Mouse (Mus musculus) spleen, adult 2 months (tissue): ENCODE data around the gene Ccdc92b. TPM values are rescaled to one million over a fixed set of nuclear protein-coding genes. Genes with fewer than 3 reads are reported as not detected.
A peak's percentile ranks its signal among the peaks of the same experiment; 100 is the strongest.

ENCODE experiments used
- DNase-seq, 2 experiments: peaks; one replicate each; pipeline versions ENCODE4 v3.0.0 to v3.0.0-alpha.2; 2012 to 2021; ENCODE audit warnings: low spot score in 2 of 2, low read depth in 1 of 2
- H3K27ac ChIP-seq: fragments of 200-500 bp; 2 replicates; pipeline ENCODE4 v1.5.1; 2012; ENCODE audit warnings: low read length, inconsistent platforms; ENCODE audit not compliant: insufficient read depth
- H3K27me3 ChIP-seq: fragments of 200-500 bp; 2 replicates; pipeline ENCODE4 v1.6.1; 2012; ENCODE audit warnings: mild to moderate bottlenecking, moderate library complexity, low read length, inconsistent platforms; ENCODE audit not compliant: control insufficient read depth, insufficient read depth
- H3K36me3 ChIP-seq: fragments of 200-500 bp; 2 replicates; pipeline ENCODE4 v1.6.1; 2012; ENCODE audit warnings: mild to moderate bottlenecking, low read length, inconsistent platforms; ENCODE audit not compliant: control insufficient read depth, insufficient read depth
- H3K4me1 ChIP-seq: fragments of 200-500 bp; 2 replicates; pipeline ENCODE4 v1.6.1; 2011; ENCODE audit warnings: inconsistent platforms; ENCODE audit not compliant: control insufficient read depth, insufficient read depth, insufficient read length
- H3K4me3 ChIP-seq: fragments of 200-500 bp; 2 replicates; pipeline ENCODE4 v1.5.1; 2011; ENCODE audit warnings: mild to moderate bottlenecking, inconsistent platforms; ENCODE audit not compliant: insufficient read depth, insufficient read length; ENCODE audit errors: extremely low read depth
- CTCF ChIP-seq: fragments of 200-500 bp; IDR thresholded peaks from 2 replicates; pipeline ENCODE4 v1.5.1; 2011; ENCODE audit warnings: mild to moderate bottlenecking, inconsistent platforms; ENCODE audit not compliant: insufficient read depth, insufficient read length, insufficient replicate concordance; ENCODE audit errors: extremely low read depth
- POLR2A ChIP-seq: fragments of 200-500 bp; IDR thresholded peaks from 2 replicates; pipeline ENCODE4 v1.6.1; 2011; ENCODE audit warnings: low read depth, low read length, inconsistent platforms
- WGBS: fragments of 180-500 bp; shearing (Covaris S2); methylation state at CpG from one replicate; pipeline ENCODE4 v1.1.7; 2018; 5-methylcytosine and 5-hydroxymethylcytosine counted together
- polyA plus RNA-seq: library from polyadenylated mRNA; depleted of rRNA; stranded (reverse); fragments of >200 nt; gene quantifications from 2 replicates; pipeline ENCODE4 v1.2.3, GENCODE M21; 2012; rRNA removed

Gene Ccdc92b
- polyA plus RNA-seq = 2.0 and 3.1 TPM in 2 replicates

- DNase-seq = peak in 1 of 2 experiments; percentile 50
- 6% methylated on average over 51 of the region's 63 CpGs for WGBS
- Histone ChIP-seq H3K27me3 (peaks cover 5% of the 10 kb centered on the region), H3K4me3 (no peak within 1 kb of the TSS), H3K27ac (no peak within 1 kb of the TSS), H3K4me1 (no peaks in the 10 kb centered on the region; the same call in 1 of the 2 replicates), H3K36me3 (no peaks in the 10 kb centered on the region)
- TF ChIP-seq CTCF = no peak
- TF ChIP-seq POLR2A = no peak
Measured at GRCm38 (mm10) chr11:74619201-74619955, at the start of gene Ccdc92b. Gene Ccdc92b (plus strand): TSS chr11:74619605.

- DNase-seq = no peak
- Histone ChIP-seq H3K36me3 (no peaks in the 10 kb centered on the region), H3K27ac (no peak overlapping the region), H3K27me3 (no peaks in the 10 kb centered on the region), H3K4me1 (peaks cover 25% of the 10 kb centered on the region; the same call in 1 of the 2 replicates), H3K4me3 (no peak overlapping the region)
- no peak for TF ChIP-seq CTCF
- no peak for TF ChIP-seq POLR2A
- 85% methylated on average over 6 of the region's 6 CpGs for WGBS
Measured at GRCm38 (mm10) chr11:74569735-74570134, 49.7 kb upstream of the Ccdc92b start.

GRCm38 (mm10) chr11:74572459-74573061 is 46.8 kb upstream of the Ccdc92b start:
- WGBS = 9% methylated on average over 6 of the region's 6 CpGs
- Histone ChIP-seq H3K27me3 (no peaks in the 10 kb centered on the region), H3K36me3 (no peaks in the 10 kb centered on the region), H3K4me3 (peak overlapping the region; percentile 48), H3K4me1 (peaks cover 28% of the 10 kb centered on the region; the same call in 1 of the 2 replicates), H3K27ac (peak overlapping the region; percentile 61)
- DNase-seq = peak in 1 of 2 experiments; percentile 36
- TF ChIP-seq POLR2A (no peak), CTCF (no peak)

- Histone ChIP-seq H3K27me3 (no peaks in the 10 kb centered on the region), H3K36me3 (no peaks in the 10 kb centered on the region), H3K4me3 (no peak overlapping the region), H3K27ac (peak overlapping the region; percentile 17; the same call in 1 of the 2 replicates), H3K4me1 (peaks cover 21% of the 10 kb centered on the region; the same call in 1 of the 2 replicates)
- TF ChIP-seq CTCF = no peak
- TF ChIP-seq POLR2A = no peak
- WGBS = 69% methylated on average over 4 of the region's 4 CpGs
- DNase-seq = no peak
Measured at GRCm38 (mm10) chr11:74574768-74575434, 44.5 kb upstream of the Ccdc92b start.

- peaks cover 21% of the 10 kb centered on the region; the same call in 1 of the 2 replicates for H3K4me1 ChIP-seq
- no peak for TF ChIP-seq CTCF
- TF ChIP-seq POLR2A = no peak
- H3K27ac ChIP-seq = peak overlapping the region; percentile 38; the same call in 1 of the 2 replicates
- no peaks in the 10 kb centered on the region for H3K27me3 ChIP-seq
- peak in 1 of 2 experiments; percentile 18 for DNase-seq
- H3K4me3 ChIP-seq = no peak overlapping the region
- H3K36me3 ChIP-seq = no peaks in the 10 kb centered on the region
- WGBS = 17% methylated on average over 3 of the region's 3 CpGs
Measured at GRCm38 (mm10) chr11:74575940-74576339, 43.5 kb upstream of the Ccdc92b start.

- peak overlapping the region; percentile 38; the same call in 1 of the 2 replicates for H3K27ac ChIP-seq
- 18% methylated on average over 3 of the region's 3 CpGs for WGBS
- no peaks in the 10 kb centered on the region for H3K27me3 ChIP-seq
- H3K36me3 ChIP-seq = no peaks in the 10 kb centered on the region
- H3K4me1 ChIP-seq = peaks cover 11% of the 10 kb centered on the region; the same call in 1 of the 2 replicates
- TF ChIP-seq POLR2A (no peak), CTCF (no peak)
- DNase-seq = no peak
- no peak overlapping the region for H3K4me3 ChIP-seq
Measured at GRCm38 (mm10) chr11:74577068-74577467, 42.3 kb upstream of the Ccdc92b start.
